Mouse (Mus musculus) right cerebral cortex, adult 2 months (tissue): ENCODE data around the gene Hyal4.

Experiments used
- DNase-seq, 2 experiments: peaks; one replicate each; pipeline ENCODE4 v3.0.0; 2021 to 2022; ENCODE audit warnings: low spot score in 2 of 2

The Hyal4 gene

DNA sequence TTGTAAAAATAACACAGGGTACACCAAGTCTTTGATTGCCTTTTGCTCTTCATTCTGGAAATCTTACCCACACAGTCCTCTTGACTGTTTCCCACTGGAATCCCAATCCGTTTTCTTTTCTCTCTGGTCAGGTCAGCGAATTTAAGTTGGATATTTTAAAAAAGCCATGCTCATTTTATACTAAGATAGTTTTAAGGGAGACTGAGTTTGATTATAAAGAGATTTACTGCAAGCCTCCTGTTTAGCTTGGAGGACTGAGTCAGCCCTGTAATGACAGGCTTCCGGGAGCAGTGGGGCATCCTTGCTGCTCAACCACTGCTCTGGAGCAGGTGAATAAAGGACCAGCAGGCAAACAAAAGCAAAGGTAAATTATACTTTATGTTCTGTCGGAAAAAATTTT lies at the start of gene Hyal4:
Hyal4 (plus strand) TSS at position 301 of the 400 bp plus-strand sequence.
- no peak for DNase-seq

DNA sequence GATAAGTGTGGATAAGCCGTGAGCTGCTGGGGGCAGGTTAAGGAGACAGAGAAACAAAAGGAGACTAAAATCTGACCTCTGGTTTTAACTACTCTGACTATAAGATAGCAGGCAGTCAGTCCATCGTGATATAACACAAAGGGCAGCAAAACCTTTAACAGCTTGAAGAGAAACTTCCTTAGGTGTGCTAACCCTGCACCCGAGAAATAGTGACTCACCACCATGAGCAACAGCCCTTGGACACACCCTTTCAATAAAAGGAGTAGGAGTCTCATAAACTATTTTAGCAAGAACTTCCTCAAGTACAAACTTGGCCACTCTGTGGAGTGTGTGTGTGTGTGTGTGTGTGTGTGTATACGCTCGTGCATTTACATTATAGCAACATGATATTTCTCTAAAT lies 41.0 kb upstream of the Hyal4 start:
- DNase-seq = no peak

DNA sequence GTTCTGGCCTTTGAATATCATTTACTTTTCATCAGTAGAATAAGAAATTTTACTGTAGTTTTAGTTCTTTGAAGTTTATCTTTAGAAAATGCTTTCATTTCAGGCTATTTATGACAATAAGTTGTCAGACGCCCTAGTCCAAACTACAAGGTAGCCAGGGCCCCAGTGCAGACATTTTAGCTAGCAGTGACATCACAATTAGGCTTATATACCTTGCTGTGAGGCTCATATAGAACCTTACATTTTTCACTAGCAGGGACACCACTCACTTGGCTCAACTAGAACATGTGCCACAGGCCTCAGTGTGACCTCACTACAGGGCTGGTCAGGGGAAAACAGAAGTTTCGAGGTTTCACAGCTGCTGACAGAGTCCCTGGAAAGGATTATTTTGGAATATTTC lies 40.6 kb upstream of the Hyal4 start:
- DNase-seq = no peak

DNA sequence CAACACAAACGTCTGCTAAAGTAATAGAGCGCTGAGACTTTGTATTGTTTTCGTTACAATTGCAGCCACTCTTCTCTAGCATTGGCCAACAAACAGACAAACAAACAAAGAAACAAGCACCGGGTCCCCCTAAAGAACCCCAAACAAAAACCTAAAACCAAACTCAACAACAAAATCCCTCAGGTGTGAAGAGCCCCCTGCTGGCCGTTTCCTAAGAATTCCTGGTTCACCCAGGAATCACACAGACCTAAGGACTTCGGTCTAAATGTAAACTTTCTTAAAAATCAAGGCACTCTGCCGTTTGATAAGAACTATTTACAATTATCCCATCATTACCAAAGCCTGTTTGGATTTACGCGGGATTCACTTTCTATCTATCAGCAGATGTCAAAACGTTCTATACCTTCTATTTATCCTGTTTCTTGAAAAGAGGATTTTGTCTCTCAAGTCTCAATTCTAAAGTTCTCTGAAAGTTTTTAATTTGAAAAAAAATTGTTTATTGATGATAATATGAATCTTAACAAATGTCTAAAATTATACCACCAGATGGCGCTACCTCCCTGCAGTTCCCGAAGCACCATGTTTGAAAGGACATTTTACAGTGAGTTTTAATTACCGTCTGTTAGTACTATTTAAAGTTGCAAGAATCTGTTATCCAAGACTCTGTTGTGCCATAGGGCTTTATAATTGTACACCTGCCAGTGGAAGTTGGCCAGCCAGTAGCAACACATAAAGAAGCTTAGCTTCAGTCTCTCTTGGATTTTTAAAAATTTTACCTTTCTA lies 26.6 kb upstream of the Hyal4 start:
- peak; percentile 37 to 43 for DNase-seq

DNA sequence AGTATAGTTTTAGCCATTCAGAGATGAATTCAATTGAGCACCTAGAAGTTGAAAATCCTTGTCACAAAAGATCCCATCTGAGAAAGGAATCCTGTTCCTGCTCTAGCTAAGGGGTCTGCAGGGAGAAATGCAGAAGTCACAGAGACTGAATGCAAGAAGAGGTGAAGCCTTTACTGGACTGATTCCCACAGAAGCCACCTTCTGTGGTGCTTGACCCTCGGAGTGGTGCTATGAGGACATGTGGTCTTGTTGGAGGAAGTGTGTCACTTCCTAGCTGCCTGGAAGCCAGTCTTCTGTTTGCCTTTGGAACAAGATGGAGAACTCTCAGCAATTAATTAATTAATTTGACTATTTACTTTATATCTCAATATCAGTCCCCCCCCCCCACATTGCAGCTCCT lies 20.0 kb upstream of the Hyal4 start:
- DNase-seq = no peak

DNA sequence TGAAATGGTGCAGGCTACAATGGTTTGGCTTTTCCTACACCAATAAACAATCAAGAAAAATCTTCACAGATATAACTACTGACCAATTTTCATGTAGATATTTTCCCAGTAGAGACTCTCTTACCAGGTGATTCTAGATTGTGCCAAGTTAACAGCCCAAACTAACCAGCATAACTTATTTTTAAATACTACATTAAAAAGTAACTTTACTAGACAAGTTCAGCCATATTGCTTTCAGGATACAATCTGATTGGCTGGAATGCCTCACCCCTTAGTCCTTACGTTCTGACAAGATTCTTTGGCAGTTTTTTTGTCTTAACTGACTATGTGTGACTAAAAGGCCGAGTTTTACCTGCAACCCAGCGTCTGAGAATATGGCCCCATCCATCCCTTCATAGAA lies 15.2 kb upstream of the Hyal4 start, which contains the start of gene Hyal6:
Hyal6 (plus strand) TSS at position 301 of the 400 bp plus-strand sequence.
- no peak for DNase-seq

DNA sequence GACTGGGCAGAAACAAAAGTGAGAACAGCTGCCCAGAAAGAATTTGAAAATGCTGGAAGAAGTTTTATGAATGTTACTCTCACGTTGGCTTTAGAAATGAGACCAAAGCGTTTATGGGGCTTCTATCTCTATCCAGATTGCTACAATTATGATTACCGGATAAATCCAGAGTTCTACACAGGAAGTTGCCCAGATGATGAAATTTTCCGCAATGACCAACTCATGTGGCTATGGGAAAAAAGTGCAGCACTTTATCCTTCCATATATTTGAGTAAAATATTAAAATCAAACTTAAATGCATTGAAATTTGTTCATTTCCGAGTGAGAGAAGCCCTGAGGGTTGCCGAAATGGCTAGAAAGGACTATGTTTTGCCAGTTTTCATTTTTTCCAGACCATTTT lies 13.6 kb upstream of the Hyal4 start:
- DNase-seq = no peak

DNA sequence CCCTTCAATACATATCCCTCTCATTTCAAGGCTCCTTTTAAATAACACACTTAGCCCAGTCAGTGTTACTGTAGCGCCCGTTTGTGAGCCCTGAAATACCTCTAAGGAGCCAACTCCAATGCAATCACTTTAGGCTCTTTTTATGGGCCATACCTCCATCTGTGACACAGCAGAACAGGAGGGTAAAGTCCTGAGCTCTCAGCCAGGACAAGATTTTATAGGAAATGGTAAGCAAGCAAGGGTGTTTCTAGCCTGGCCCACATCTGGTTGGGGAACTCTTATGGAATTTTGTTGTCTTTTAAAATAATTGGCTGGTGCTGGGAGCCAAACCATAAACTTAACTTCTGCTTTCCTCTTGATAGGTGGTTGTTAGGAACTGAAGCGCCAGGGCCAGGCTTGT lies 11.2 kb downstream of the Hyal4 start:
- DNase-seq = no peak

DNA sequence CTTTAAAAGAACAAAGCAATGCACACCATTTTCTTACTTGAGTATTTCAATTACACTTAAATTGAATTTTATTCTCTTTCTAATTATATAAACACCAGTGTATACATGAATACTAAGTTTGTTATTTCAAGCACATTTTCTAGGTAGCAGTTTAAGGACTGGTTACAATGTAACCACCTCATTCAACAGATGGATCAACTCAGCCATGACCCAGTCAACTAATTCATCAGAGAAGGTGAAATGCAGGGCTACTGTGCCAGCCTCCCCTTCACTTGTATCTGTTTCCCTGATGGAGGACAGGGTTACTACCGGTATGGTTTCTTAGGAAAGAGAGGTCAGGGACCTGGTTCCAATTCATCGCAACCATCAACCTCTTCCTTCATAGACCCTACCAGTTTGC lies 18.1 kb downstream of the Hyal4 start:
- no peak for DNase-seq

DNA sequence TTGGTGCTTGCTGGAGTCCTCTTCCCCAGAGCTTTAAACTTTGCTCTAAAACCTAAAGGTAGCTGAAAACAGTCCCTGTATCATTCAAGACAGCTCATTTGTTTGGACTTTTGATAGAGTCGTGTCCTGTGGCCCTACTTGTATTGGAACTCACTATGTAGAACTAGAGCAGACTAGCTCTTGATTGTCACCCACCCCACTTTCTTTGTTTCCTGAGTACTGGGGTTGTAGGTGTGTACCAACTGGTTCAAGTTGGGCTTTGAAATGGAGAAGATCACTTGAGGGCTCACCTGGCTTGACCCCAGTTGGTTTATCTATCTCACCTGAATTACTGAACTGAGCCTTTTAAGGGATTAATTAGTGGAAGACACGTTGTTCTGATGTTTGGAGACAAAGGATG lies 31.1 kb downstream of the Hyal4 start:
- no peak for DNase-seq

DNA sequence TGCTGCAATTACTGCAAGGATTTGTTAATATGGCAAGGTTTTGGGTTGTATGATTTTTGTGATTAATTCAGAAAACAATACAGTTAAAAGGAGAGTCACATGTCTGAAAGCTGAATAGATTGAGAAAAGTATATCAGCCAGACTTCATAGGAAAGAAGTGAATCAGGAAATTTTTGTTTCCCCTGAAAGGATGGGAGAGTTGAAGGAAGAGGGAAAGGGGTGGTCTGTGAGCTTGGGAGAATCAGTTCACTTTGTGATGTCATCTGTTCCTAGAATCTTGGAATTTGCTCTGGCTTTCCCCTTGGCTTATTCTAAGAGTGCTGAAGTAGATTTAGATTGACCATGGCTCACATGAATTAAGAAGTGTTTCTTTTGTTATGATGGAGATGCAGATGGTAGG lies 42.8 kb downstream of the Hyal4 start, which contains the start of gene Spam1:
Spam1 (plus strand) TSS at position 301 of the 400 bp plus-strand sequence.
- DNase-seq = no peak
